Mouse (Mus musculus) stomach, postnatal 0 days (tissue): ENCODE data around the gene Il17rb. TPM values are rescaled to one million over a fixed set of nuclear protein-coding genes. Genes with fewer than 3 reads are reported as not detected.

ENCODE experiments used
- ATAC-seq: fragments of 200-750 bp; cut with Nextera tagmentation; 2 replicates; pipeline ENCODE4 v1.8.0; 2017; ENCODE audit not compliant: low FRiP score, low TSS enrichment
- DNase-seq: peaks from one replicate; pipeline ENCODE4 v3.0.0-alpha.2; 2016; ENCODE audit warnings: low spot score
- H3K27ac ChIP-seq: fragments of 300-500 bp; sonication (generic); replicated peaks from 2 replicates; pipeline ENCODE4 v1.5.1; 2014; ENCODE audit warnings: mild to moderate bottlenecking, control low read depth
- H3K27me3 ChIP-seq: fragments of 300-500 bp; sonication (generic); 2 replicates; pipeline ENCODE4 v1.6.1; 2014; ENCODE audit warnings: low read length; ENCODE audit not compliant: control insufficient read depth, insufficient read depth
- H3K36me3 ChIP-seq: fragments of 300-500 bp; sonication (generic); 2 replicates; pipeline ENCODE4 v1.6.1; 2014; ENCODE audit warnings: low read length, mixed read lengths; ENCODE audit not compliant: control insufficient read depth, insufficient read depth
- H3K4me1 ChIP-seq: fragments of 300-500 bp; sonication (generic); replicated peaks from 2 replicates; pipeline ENCODE4 v1.6.1; 2014; ENCODE audit warnings: antibody characterized with exemption; ENCODE audit not compliant: control insufficient read depth, insufficient read depth
- H3K4me2 ChIP-seq: fragments of 300-500 bp; sonication (generic); replicated peaks from 2 replicates; pipeline ENCODE4 v1.6.1; 2014; ENCODE audit warnings: low read depth, mild to moderate bottlenecking, control low read depth, moderate library complexity
- H3K4me3 ChIP-seq: fragments of 300-500 bp; sonication (generic); 2 replicates; pipeline ENCODE4 v1.5.1; 2014; ENCODE audit warnings: low read depth, low read length, control low read depth
- H3K9ac ChIP-seq: fragments of 300-500 bp; sonication (generic); 2 replicates; pipeline ENCODE4 v1.6.1; 2014; ENCODE audit warnings: mild to moderate bottlenecking, low read length, control low read depth, mixed read lengths
- H3K9me3 ChIP-seq: fragments of 300-500 bp; sonication (generic); 2 replicates; pipeline ENCODE4 v1.6.1; 2016; ENCODE audit warnings: low read length; ENCODE audit not compliant: control insufficient read depth
- CTCF ChIP-seq: IDR thresholded peaks from 2 replicates; pipeline ENCODE4 v1.5.1; 2016; ENCODE audit warnings: antibody characterized with exemption, low read depth, mild to moderate bottlenecking, moderate library complexity
- EP300 ChIP-seq: optimal IDR thresholded peaks from 2 replicates; pipeline ENCODE3; 2016; ENCODE audit warnings: antibody characterized with exemption
- WGBS: fragments of 180-500 bp; shearing (Covaris S2); extraction: QIAGEN DNeasy Blood & Tissue Kit; methylation state at CpG from one replicate; pipeline ENCODE4 v1.1.7; 2014; 5-methylcytosine and 5-hydroxymethylcytosine counted together
- polyA plus RNA-seq: library from polyadenylated mRNA; unstranded; fragments of >200 nt; fragmentation: Nextera tagmentation; extraction: Ambion mirVana; gene quantifications from 2 replicates; pipeline ENCODE4 v1.2.1, GENCODE M21; 2015

The Il17rb gene
- polyA plus RNA-seq, 1 experiment from 2014 or later = 0.35 TPM

DNA sequence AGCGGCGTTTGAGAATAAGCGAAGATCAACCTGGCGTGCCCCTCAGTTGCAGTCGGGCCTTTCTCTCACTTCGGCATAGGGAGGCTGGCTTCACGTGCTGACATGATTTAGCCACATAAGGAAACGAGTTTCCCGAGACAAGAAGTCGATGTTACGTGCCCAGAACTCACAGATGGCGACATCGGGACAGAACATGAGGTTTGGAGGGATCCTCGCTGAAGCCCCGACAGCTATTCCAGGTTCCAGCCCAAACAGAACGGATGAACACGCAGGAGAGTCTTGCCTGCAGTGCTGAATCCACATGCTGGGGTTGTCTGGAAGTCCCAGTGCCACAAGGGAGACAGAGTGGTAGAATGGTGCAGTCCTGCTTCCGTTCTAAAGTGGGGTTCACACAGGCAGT is 29.7 kb upstream of the Il17rb start:
- H3K4me2 ChIP-seq = no peak overlapping the region
- WGBS = 89% methylated on average over 18 of the region's 18 CpGs
- H3K4me3 ChIP-seq = no peak overlapping the region
- H3K27me3 ChIP-seq = no peaks in the 10 kb centered on the region
- no peak for ATAC-seq
- no peak for DNase-seq
- TF ChIP-seq CTCF (no peak), EP300 (no peak)
- no peak overlapping the region for H3K9ac ChIP-seq
- H3K4me1 ChIP-seq = no peaks in the 10 kb centered on the region
- no peak overlapping the region for H3K27ac ChIP-seq
- no peaks in the 10 kb centered on the region; the same call in 1 of the 2 replicates for H3K36me3 ChIP-seq
- no peaks in the 10 kb centered on the region for H3K9me3 ChIP-seq

DNA sequence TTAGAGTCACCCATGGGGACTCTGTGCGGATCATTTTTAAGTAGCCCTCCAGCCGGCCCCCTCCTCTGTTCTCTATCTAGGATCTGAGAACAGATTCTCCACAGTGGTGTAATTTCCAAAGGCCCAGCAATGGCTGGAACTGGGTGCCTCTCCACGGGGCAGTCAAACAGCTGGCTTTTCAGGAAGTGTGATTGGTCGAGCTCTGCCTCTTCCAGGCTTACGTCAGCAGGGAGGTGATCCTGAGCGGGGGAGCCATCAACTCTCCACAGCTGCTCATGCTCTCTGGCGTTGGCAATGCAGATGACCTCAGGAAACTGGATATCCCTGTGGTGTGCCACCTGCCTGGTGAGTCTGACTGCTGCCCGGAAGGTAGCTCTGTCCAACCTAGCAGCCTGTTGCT is 24.7 kb upstream of the Il17rb start:
- no peak overlapping the region for H3K4me3 ChIP-seq
- ATAC-seq = no peak
- no peak overlapping the region for H3K27ac ChIP-seq
- no peak for DNase-seq
- H3K4me1 ChIP-seq = no peaks in the 10 kb centered on the region
- no peak overlapping the region for H3K4me2 ChIP-seq
- no peaks in the 10 kb centered on the region for H3K9me3 ChIP-seq
- H3K27me3 ChIP-seq = no peaks in the 10 kb centered on the region
- 66% methylated on average over 8 of the region's 8 CpGs for WGBS
- no peak overlapping the region for H3K9ac ChIP-seq
- TF ChIP-seq CTCF (no peak), EP300 (no peak)
- H3K36me3 ChIP-seq = no peaks in the 10 kb centered on the region

DNA sequence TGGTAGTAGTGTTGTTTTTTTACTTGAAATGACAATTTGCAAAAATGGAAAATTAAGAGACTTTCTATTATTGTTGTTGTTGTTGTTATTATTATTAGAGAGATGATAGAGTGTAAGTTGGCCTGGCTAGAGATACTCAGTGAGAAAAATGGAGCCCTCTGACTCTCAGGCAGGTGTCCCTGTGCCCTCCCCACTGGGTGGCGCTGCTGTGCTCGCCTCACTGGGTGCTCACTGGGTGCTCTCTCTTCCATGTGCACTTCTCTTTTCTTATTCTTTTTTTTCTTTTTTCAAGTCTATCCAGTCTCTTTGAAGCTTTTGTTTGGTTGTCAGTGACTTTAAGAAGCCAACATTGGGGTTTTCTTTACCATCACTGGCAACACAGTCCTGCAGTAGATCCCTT is 18.7 kb upstream of the Il17rb start:
- Histone ChIP-seq H3K4me2 (no peak overlapping the region), H3K4me1 (no peaks in the 10 kb centered on the region), H3K27me3 (no peaks in the 10 kb centered on the region), H3K4me3 (no peak overlapping the region), H3K9me3 (no peaks in the 10 kb centered on the region), H3K27ac (no peak overlapping the region), H3K9ac (no peak overlapping the region), H3K36me3 (no peaks in the 10 kb centered on the region)
- 44% methylated on average over 2 of the region's 2 CpGs for WGBS
- ATAC-seq = no peak
- peak; percentile 48 for DNase-seq
- no peak for TF ChIP-seq EP300
- peak; percentile 61 for TF ChIP-seq CTCF

DNA sequence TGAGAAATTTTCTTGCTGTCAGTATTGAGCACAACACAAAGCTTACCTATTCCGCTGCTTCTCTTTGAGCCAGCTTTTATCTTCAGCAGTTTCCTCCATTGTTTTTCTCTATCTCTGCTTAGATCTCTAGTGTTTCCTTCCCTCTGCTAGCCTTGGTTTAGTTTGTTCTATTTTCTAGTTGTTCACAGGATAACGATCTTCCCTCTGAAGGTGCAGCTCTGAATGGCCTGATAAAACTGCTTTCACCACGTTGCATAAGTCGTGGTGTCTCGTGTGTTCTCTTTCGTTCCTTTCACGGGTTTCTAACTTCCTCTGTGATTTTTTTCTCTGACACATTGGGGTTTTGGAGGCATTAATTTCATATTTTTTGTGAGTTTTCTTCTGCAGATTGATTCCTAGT is 15.7 kb upstream of the Il17rb start:
- ATAC-seq (no peak), DNase-seq (no peak)
- no peaks in the 10 kb centered on the region for H3K9me3 ChIP-seq
- no peaks in the 10 kb centered on the region for H3K36me3 ChIP-seq
- H3K9ac ChIP-seq = no peak overlapping the region
- no peak overlapping the region for H3K4me3 ChIP-seq
- WGBS = 34% methylated on average over 7 of the region's 7 CpGs
- no peak for TF ChIP-seq CTCF
- H3K27ac ChIP-seq = no peak overlapping the region
- H3K4me1 ChIP-seq = no peaks in the 10 kb centered on the region
- H3K4me2 ChIP-seq = no peak overlapping the region
- H3K27me3 ChIP-seq = no peaks in the 10 kb centered on the region

DNA sequence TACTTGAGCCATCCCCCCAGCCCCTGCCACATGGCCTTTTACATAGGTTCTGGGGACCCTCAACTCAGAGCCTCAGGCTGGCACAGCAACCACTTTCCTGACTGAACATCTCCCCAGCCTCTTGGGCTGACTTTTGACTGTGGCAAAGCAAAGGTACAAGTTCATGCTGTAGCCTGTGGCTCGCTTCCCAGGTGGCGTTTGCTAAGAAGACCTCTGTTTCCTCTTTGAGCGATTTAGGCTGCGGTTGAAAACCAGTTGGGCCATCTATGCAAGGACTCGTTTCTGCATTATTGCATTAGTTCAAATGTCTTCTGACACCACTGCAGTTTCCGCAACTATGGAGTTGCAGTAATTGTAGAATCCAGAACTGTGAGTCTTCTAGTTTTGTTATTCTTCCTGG is 13.8 kb upstream of the Il17rb start:
- ATAC-seq (no peak), DNase-seq (no peak)
- no peak overlapping the region for H3K4me2 ChIP-seq
- H3K27me3 ChIP-seq = no peaks in the 10 kb centered on the region
- no peak overlapping the region for H3K27ac ChIP-seq
- 88% methylated on average over 6 of the region's 6 CpGs for WGBS
- no peaks in the 10 kb centered on the region for H3K9me3 ChIP-seq
- TF ChIP-seq EP300 (no peak), CTCF (no peak)
- no peaks in the 10 kb centered on the region for H3K4me1 ChIP-seq
- H3K9ac ChIP-seq = no peak overlapping the region
- H3K36me3 ChIP-seq = no peaks in the 10 kb centered on the region
- H3K4me3 ChIP-seq = no peak overlapping the region

DNA sequence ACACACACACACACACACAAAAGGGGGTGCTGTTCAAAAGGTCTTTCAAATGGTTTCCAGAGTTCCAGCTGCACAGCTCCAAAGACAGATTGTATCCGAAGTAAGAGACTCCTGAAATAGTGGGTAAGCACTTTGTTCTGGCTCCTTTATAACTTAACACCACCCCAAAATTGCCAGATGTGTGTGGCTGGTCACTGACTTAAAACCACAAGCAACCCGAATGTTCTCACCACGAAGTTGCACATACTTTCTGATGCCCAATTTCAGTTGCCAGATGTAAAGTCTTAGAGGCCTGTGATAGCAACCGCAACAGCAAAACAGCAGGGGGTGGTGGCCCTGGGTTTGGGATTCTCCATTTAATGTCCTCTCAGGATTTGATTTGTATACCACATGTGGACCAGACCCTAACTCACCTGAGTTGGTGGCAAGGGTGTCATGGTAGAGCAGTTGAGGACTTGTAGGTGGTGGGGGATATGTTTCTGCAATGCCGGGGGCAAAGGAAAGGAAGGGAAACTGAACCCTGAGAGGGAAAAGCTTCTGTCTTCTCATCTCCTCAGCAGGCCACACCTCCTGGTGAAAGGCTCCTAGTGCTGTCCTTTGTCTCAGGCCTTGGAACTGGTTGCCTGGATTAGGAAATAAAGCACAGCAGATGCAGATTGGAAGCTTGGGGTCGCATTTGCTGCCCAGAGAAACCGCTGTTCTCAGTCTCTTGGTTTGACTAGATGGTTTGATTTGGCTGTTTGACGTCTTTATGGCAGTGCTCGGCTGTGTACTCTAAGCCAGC is 11.3 kb upstream of the Il17rb start:
- H3K27ac ChIP-seq = no peak overlapping the region
- ATAC-seq (no peak), DNase-seq (no peak)
- H3K4me1 ChIP-seq = no peaks in the 10 kb centered on the region
- H3K9me3 ChIP-seq = no peaks in the 10 kb centered on the region
- no peaks in the 10 kb centered on the region for H3K36me3 ChIP-seq
- 70% methylated on average over 9 of the region's 9 CpGs for WGBS
- no peaks in the 10 kb centered on the region for H3K27me3 ChIP-seq
- TF ChIP-seq CTCF (no peak), EP300 (no peak)
- H3K4me3 ChIP-seq = no peak overlapping the region
- H3K4me2 ChIP-seq = no peak overlapping the region
- H3K9ac ChIP-seq = no peak overlapping the region
